Mouse (Mus musculus) spleen, adult 2 months (tissue): ENCODE data around the gene Kiz. TPM values are rescaled to one million over a fixed set of nuclear protein-coding genes. Genes with fewer than 3 reads are reported as not detected.

ENCODE experiments used
- DNase-seq, 2 experiments: peaks; one replicate each; pipeline versions ENCODE4 v3.0.0 to v3.0.0-alpha.2; 2012 to 2021; ENCODE audit warnings: low spot score in 2 of 2, low read depth in 1 of 2
- H3K27ac ChIP-seq: fragments of 200-500 bp; 2 replicates; pipeline ENCODE4 v1.5.1; 2012; ENCODE audit warnings: low read length, inconsistent platforms; ENCODE audit not compliant: insufficient read depth
- H3K27me3 ChIP-seq: fragments of 200-500 bp; 2 replicates; pipeline ENCODE4 v1.6.1; 2012; ENCODE audit warnings: mild to moderate bottlenecking, moderate library complexity, low read length, inconsistent platforms; ENCODE audit not compliant: control insufficient read depth, insufficient read depth
- H3K36me3 ChIP-seq: fragments of 200-500 bp; 2 replicates; pipeline ENCODE4 v1.6.1; 2012; ENCODE audit warnings: mild to moderate bottlenecking, low read length, inconsistent platforms; ENCODE audit not compliant: control insufficient read depth, insufficient read depth
- H3K4me1 ChIP-seq: fragments of 200-500 bp; 2 replicates; pipeline ENCODE4 v1.6.1; 2011; ENCODE audit warnings: inconsistent platforms; ENCODE audit not compliant: control insufficient read depth, insufficient read depth, insufficient read length
- H3K4me3 ChIP-seq: fragments of 200-500 bp; 2 replicates; pipeline ENCODE4 v1.5.1; 2011; ENCODE audit warnings: mild to moderate bottlenecking, inconsistent platforms; ENCODE audit not compliant: insufficient read depth, insufficient read length; ENCODE audit errors: extremely low read depth
- CTCF ChIP-seq: fragments of 200-500 bp; IDR thresholded peaks from 2 replicates; pipeline ENCODE4 v1.5.1; 2011; ENCODE audit warnings: mild to moderate bottlenecking, inconsistent platforms; ENCODE audit not compliant: insufficient read depth, insufficient read length, insufficient replicate concordance; ENCODE audit errors: extremely low read depth
- POLR2A ChIP-seq: fragments of 200-500 bp; IDR thresholded peaks from 2 replicates; pipeline ENCODE4 v1.6.1; 2011; ENCODE audit warnings: low read depth, low read length, inconsistent platforms
- WGBS: fragments of 180-500 bp; shearing (Covaris S2); methylation state at CpG from one replicate; pipeline ENCODE4 v1.1.7; 2018; 5-methylcytosine and 5-hydroxymethylcytosine counted together
- polyA plus RNA-seq: library from polyadenylated mRNA; depleted of rRNA; stranded (reverse); fragments of >200 nt; gene quantifications from 2 replicates; pipeline ENCODE4 v1.2.3, GENCODE M21; 2012

The Kiz gene
- polyA plus RNA-seq, 1 experiment, result 2.3 TPM

GRCm38 (mm10) chr2:146975453-146976028 lies 119.9 kb downstream of the Kiz start:
- TF ChIP-seq POLR2A (no peak), CTCF (no peak)
- Histone ChIP-seq H3K27ac (no peak overlapping the region), H3K4me1 (no peaks in the 10 kb centered on the region), H3K27me3 (no peaks in the 10 kb centered on the region), H3K4me3 (no peak overlapping the region), H3K36me3 (no peaks in the 10 kb centered on the region)
- WGBS, result 84% methylated on average over 3 of the region's 3 CpGs
- no peak for DNase-seq

- no peak for TF ChIP-seq CTCF
- no peak for TF ChIP-seq POLR2A
- DNase-seq, result no peak
- H3K27me3 ChIP-seq, result no peaks in the 10 kb centered on the region
- H3K36me3 ChIP-seq, result no peaks in the 10 kb centered on the region
- H3K4me3 ChIP-seq, result no peak overlapping the region
- WGBS, result 92% methylated on average over 2 of the region's 2 CpGs
- H3K4me1 ChIP-seq, result no peaks in the 10 kb centered on the region
- no peak overlapping the region for H3K27ac ChIP-seq
These were observed 127.1 kb downstream of the Kiz start for GRCm38 (mm10) chr2:146982786-146983185.

- H3K36me3 ChIP-seq, result no peaks in the 10 kb centered on the region
- H3K27me3 ChIP-seq, result no peaks in the 10 kb centered on the region
- DNase-seq, result no peak
- no peaks in the 10 kb centered on the region for H3K4me1 ChIP-seq
- 95% methylated on average over 2 of the region's 2 CpGs for WGBS
- no peak for TF ChIP-seq POLR2A
- H3K4me3 ChIP-seq, result no peak overlapping the region
- no peak overlapping the region for H3K27ac ChIP-seq
These were observed 129.2 kb downstream of the Kiz start for GRCm38 (mm10) chr2:146984831-146985230.

- 82% methylated on average over 1 of the region's 1 CpGs for WGBS
- Histone ChIP-seq H3K4me1 (no peaks in the 10 kb centered on the region), H3K27me3 (no peaks in the 10 kb centered on the region), H3K36me3 (no peaks in the 10 kb centered on the region), H3K4me3 (no peak overlapping the region), H3K27ac (no peak overlapping the region)
- TF ChIP-seq CTCF (no peak), POLR2A (no peak)
- DNase-seq, result no peak
These were observed 130.1 kb downstream of the Kiz start for GRCm38 (mm10) chr2:146985807-146986206.

GRCm38 (mm10) chr2:146986429-146986828 lies 130.8 kb downstream of the Kiz start:
- DNase-seq, result no peak
- TF ChIP-seq CTCF (no peak), POLR2A (no peak)
- Histone ChIP-seq H3K27ac (no peak overlapping the region), H3K4me1 (no peaks in the 10 kb centered on the region), H3K27me3 (no peaks in the 10 kb centered on the region), H3K4me3 (no peak overlapping the region), H3K36me3 (no peaks in the 10 kb centered on the region)

- Histone ChIP-seq H3K36me3 (no peaks in the 10 kb centered on the region), H3K4me3 (no peak overlapping the region), H3K27me3 (no peaks in the 10 kb centered on the region), H3K4me1 (peaks cover 12% of the 10 kb centered on the region), H3K27ac (no peak overlapping the region)
- 83% methylated on average over 2 of the region's 2 CpGs for WGBS
- no peak for TF ChIP-seq CTCF
- no peak for TF ChIP-seq POLR2A
- DNase-seq, result no peak
These were observed 151.6 kb downstream of the Kiz start for GRCm38 (mm10) chr2:147007265-147007664.

- Histone ChIP-seq H3K4me3 (no peak overlapping the region), H3K4me1 (peaks cover 12% of the 10 kb centered on the region), H3K36me3 (no peaks in the 10 kb centered on the region), H3K27ac (no peak overlapping the region), H3K27me3 (no peaks in the 10 kb centered on the region)
- TF ChIP-seq CTCF (no peak), POLR2A (no peak)
- DNase-seq, result no peak
These were observed 153.4 kb downstream of the Kiz start for GRCm38 (mm10) chr2:147009084-147009483.

- Histone ChIP-seq H3K27ac (peak overlapping the region; percentile 82), H3K27me3 (no peaks in the 10 kb centered on the region), H3K4me1 (peaks cover 12% of the 10 kb centered on the region), H3K36me3 (no peaks in the 10 kb centered on the region), H3K4me3 (no peak overlapping the region)
- TF ChIP-seq POLR2A, result no peak
- TF ChIP-seq CTCF, result no peak
- peak in 1 of 2 experiments; percentile 36 for DNase-seq
- WGBS, result 49% methylated on average over 4 of the region's 4 CpGs
These were observed 154.5 kb downstream of the Kiz start for GRCm38 (mm10) chr2:147010141-147010540.
